Mouse (Mus musculus) T-helper 2 cell (primary cell): ENCODE data around the gene Myo6.
"Not testable (repeated sequence)": the region's sequence is repeated elsewhere in the genome, so short reads cannot be mapped to it uniquely, and the experiment has no call there.

Experiments
- in situ Hi-C: fragments of 300-600 bp; cut with MboI, MseI; formaldehyde crosslinking; loops from one replicate; pipeline ENCODE4 v1.15.1; 2025; ENCODE audit warnings: high pct_unique_total_duplicates

Myo6 gene

GRCm38 (mm10) chr9:80296086-80296485 lies 131.3 kb downstream of the Myo6 start:
- in situ Hi-C loops: no loop called here

- in situ Hi-C loops: no loop called here
These were observed 134.2 kb downstream of the Myo6 start for GRCm38 (mm10) chr9:80299031-80299430.

- in situ Hi-C loops: no loop called here
These were observed 138.7 kb downstream of the Myo6 start for GRCm38 (mm10) chr9:80303518-80303917.

GRCm38 (mm10) chr9:80306390-80306789 lies 141.6 kb downstream of the Myo6 start:
- in situ Hi-C loops: no loop called here

GRCm38 (mm10) chr9:80306853-80307252 lies 142.0 kb downstream of the Myo6 start:
- in situ Hi-C loops: no loop called here

- in situ Hi-C loops: no loop called here
These were observed 142.8 kb downstream of the Myo6 start for GRCm38 (mm10) chr9:80307629-80308028.

GRCm38 (mm10) chr9:80313610-80314009 lies 148.8 kb downstream of the Myo6 start:
- in situ Hi-C loops: no loop called here

- in situ Hi-C loops: no loop called here
These were observed 151.1 kb downstream of the Myo6 start for GRCm38 (mm10) chr9:80315922-80316321.

- in situ Hi-C loops: no loop called here
These were observed 153.2 kb downstream of the Myo6 start for GRCm38 (mm10) chr9:80318027-80318426.

- in situ Hi-C loops: not testable (repeated sequence)
These were observed 156.4 kb downstream of the Myo6 start for GRCm38 (mm10) chr9:80321051-80321887.

- in situ Hi-C loops: no loop called here
These were observed 167.3 kb downstream of the Myo6 start for GRCm38 (mm10) chr9:80332153-80332552.

- in situ Hi-C loops: no loop called here
These were observed 168.6 kb downstream of the Myo6 start for GRCm38 (mm10) chr9:80333466-80333865.

- in situ Hi-C loops: no loop called here
These were observed 169.3 kb downstream of the Myo6 start for GRCm38 (mm10) chr9:80333998-80334605.

- in situ Hi-C loops: no loop called here
These were observed 171.0 kb downstream of the Myo6 start for GRCm38 (mm10) chr9:80335660-80336357.

GRCm38 (mm10) chr9:80338026-80338425 lies 173.2 kb downstream of the Myo6 start:
- in situ Hi-C loops: no loop called here

- in situ Hi-C loops: no loop called here
These were observed 176.1 kb downstream of the Myo6 start for GRCm38 (mm10) chr9:80340927-80341326.

- in situ Hi-C loops: no loop called here
These were observed 176.9 kb downstream of the Myo6 start for GRCm38 (mm10) chr9:80341756-80342155.

- in situ Hi-C loops: no loop called here
These were observed 177.7 kb downstream of the Myo6 start for GRCm38 (mm10) chr9:80342520-80342919.

- in situ Hi-C loops: no loop called here
These were observed 179.7 kb downstream of the Myo6 start for GRCm38 (mm10) chr9:80344451-80345000.

GRCm38 (mm10) chr9:80351295-80351677 lies 186.5 kb downstream of the Myo6 start:
- in situ Hi-C loops: no loop called here

- in situ Hi-C loops: no loop called here
These were observed 187.0 kb downstream of the Myo6 start for GRCm38 (mm10) chr9:80351678-80352331.

- in situ Hi-C loops: no loop called here
These were observed 195.2 kb downstream of the Myo6 start for GRCm38 (mm10) chr9:80360063-80360462.
